Mouse (Mus musculus) midbrain, embryonic 16.5 days (tissue): ENCODE data around the gene Atp5e. TPM values are rescaled to one million over a fixed set of nuclear protein-coding genes. Genes with fewer than 3 reads are reported as not detected.
A peak's percentile ranks its signal among the peaks of the same experiment; 100 is the strongest.

Experiments used
- ATAC-seq: fragments of 200-750 bp; cut with Nextera tagmentation; 2 replicates; pipeline ENCODE4 v1.8.0; 2017; ENCODE audit warnings: moderate TSS enrichment
- H3K27ac ChIP-seq: fragments of 300-500 bp; sonication (generic); 2 replicates; pipeline ENCODE4 v1.5.1; 2014; ENCODE audit warnings: mild to moderate bottlenecking, low read length, mixed read lengths
- H3K27me3 ChIP-seq: fragments of 300-500 bp; sonication (generic); 2 replicates; pipeline ENCODE4 v1.6.1; 2014; ENCODE audit warnings: low read depth, low read length, mixed read lengths; ENCODE audit not compliant: control insufficient read depth, insufficient read depth
- H3K36me3 ChIP-seq: fragments of 300-500 bp; sonication (generic); 2 replicates; pipeline ENCODE4 v1.6.1; 2014; ENCODE audit warnings: mild to moderate bottlenecking, low read length, moderate library complexity, mixed read lengths; ENCODE audit not compliant: control insufficient read depth, insufficient read depth
- H3K4me1 ChIP-seq: fragments of 300-500 bp; sonication (generic); 2 replicates; pipeline ENCODE4 v1.6.1; 2014; ENCODE audit warnings: mild to moderate bottlenecking, low read length, mixed read lengths; ENCODE audit not compliant: control insufficient read depth, insufficient read depth
- H3K4me2 ChIP-seq: fragments of 300-500 bp; sonication (generic); 2 replicates; pipeline ENCODE4 v1.6.1; 2014; ENCODE audit warnings: mild to moderate bottlenecking, low read length, mixed read lengths
- H3K4me3 ChIP-seq: fragments of 300-500 bp; sonication (generic); 2 replicates; pipeline ENCODE4 v1.5.1; 2014; ENCODE audit warnings: low read depth, mild to moderate bottlenecking, low read length, moderate library complexity, mixed read lengths
- H3K9ac ChIP-seq: fragments of 300-500 bp; sonication (generic); 2 replicates; pipeline ENCODE4 v1.6.1; 2014; ENCODE audit warnings: low read depth, low read length, mixed read lengths
- H3K9me3 ChIP-seq: fragments of 300-500 bp; sonication (generic); replicated peaks from 2 replicates; pipeline ENCODE4 v1.6.1; 2014; ENCODE audit warnings: mild to moderate bottlenecking, low read length, mixed read lengths; ENCODE audit not compliant: control insufficient read depth, poor library complexity, severe bottlenecking
- WGBS: fragments of 180-500 bp; shearing (Covaris S2); extraction: QIAGEN DNeasy Blood & Tissue Kit; methylation state at CpG from one replicate; pipeline ENCODE4 v1.1.7; 2014; 5-methylcytosine and 5-hydroxymethylcytosine counted together
- polyA plus RNA-seq: library from polyadenylated mRNA; unstranded; fragments of >200 nt; fragmentation: Nextera tagmentation; extraction: Ambion mirVana; gene quantifications from 2 replicates; pipeline ENCODE4 v1.2.1, GENCODE M21; 2015

The Atp5e gene
- polyA plus RNA-seq, 1 experiment from 2014 or later, result 681 TPM

DNA sequence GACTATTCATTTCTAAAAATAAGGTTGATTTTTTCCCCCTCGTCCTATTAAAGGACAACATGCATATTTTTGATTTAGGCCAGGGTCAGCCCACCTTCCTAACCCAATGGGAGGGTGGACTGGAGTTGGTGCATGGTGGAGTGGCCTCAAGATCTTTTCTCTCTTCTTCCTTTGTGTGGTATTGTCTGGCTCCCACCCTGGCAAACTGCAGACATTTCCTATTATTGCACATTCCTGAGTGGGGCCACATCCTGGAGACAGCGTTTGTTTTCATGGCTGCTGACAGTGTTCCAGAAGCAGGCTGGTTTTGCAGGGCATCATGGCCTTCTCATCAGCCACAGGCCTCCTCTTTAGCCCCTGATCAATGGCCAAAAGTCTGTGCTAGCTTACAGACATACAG is 20.9 kb downstream of the Atp5e start:
- Histone ChIP-seq H3K9ac (no peak overlapping the region), H3K4me2 (no peak overlapping the region), H3K9me3 (no peaks in the 10 kb centered on the region), H3K36me3 (no peaks in the 10 kb centered on the region), H3K27me3 (no peaks in the 10 kb centered on the region), H3K4me1 (peaks cover 8% of the 10 kb centered on the region; the same call in 1 of the 2 replicates), H3K4me3 (no peak overlapping the region), H3K27ac (no peak overlapping the region)
- WGBS, result 57% methylated on average over 2 of the region's 2 CpGs
- ATAC-seq, result no peak

DNA sequence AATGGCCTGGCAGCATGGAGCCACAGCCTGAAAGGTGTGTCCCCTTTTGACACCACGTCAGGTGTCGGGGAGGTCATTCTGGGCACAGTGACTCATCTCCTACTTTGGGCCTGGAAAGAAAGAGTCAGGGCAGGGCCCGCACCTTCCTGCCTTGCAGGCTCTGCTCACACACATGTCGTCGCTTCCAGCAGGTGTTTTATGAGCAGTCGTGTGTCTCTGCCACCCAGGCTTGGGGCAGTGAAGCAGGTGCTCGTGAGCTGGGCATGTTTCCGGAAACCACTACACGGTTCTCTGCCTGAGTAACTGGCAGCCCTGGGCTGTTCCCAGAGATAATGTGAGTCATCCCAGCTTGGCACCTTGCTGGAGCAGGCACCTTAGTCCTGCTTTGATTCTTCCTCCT is 21.4 kb downstream of the Atp5e start:
- H3K4me2 ChIP-seq, result no peak overlapping the region
- no peaks in the 10 kb centered on the region for H3K36me3 ChIP-seq
- H3K4me3 ChIP-seq, result no peak overlapping the region
- no peaks in the 10 kb centered on the region for H3K27me3 ChIP-seq
- H3K9me3 ChIP-seq, result no peaks in the 10 kb centered on the region
- no peak for ATAC-seq
- 88% methylated on average over 9 of the region's 9 CpGs for WGBS
- no peak overlapping the region for H3K27ac ChIP-seq
- no peak overlapping the region for H3K9ac ChIP-seq
- peaks cover 8% of the 10 kb centered on the region; the same call in 1 of the 2 replicates for H3K4me1 ChIP-seq

DNA sequence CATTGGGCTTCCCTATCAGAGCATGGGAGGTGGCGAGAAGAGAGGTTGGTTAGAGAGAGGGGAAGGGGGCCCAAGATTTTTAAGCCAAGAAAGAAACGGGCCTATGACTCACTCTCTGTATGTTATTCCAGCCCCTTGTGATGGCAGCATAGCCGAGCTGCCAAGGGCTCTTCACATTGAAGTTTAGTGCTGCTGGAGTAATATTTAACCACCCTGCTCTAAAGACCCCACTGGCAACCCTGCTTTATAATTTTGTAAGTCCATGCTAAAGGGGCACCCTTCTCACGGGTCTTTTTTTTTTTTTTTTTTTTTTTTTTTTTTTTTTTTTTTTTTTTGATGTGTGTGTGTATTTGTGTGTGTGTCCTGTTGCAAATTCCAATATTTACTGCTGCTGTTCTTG is 22.0 kb downstream of the Atp5e start:
- H3K4me3 ChIP-seq, result no peak overlapping the region
- no peaks in the 10 kb centered on the region for H3K36me3 ChIP-seq
- no peaks in the 10 kb centered on the region for H3K27me3 ChIP-seq
- no peak overlapping the region for H3K4me2 ChIP-seq
- WGBS, result 84% methylated on average over 4 of the region's 4 CpGs
- H3K9ac ChIP-seq, result no peak overlapping the region
- no peak overlapping the region for H3K27ac ChIP-seq
- H3K9me3 ChIP-seq, result no peaks in the 10 kb centered on the region
- no peak for ATAC-seq
- peaks cover 8% of the 10 kb centered on the region; the same call in 1 of the 2 replicates for H3K4me1 ChIP-seq

DNA sequence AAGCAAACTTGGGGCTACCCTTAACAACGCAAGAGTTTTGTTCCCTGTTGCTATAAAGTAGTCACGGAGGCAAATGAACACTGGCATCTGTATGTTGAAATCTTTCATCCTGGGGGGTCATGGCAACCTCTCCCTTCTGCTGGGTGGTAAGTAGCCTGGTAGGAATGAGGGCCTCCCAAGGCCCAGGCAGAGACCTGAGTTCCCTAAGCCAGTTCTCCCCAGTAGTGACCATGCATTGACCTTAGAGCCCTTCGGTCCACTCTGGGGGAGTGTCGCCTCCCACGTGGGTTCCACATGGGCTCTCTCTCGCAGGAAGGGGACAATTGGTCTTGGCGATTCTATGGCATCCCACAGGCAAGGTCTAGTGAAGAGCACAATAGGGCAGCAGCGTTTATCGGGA is 23.9 kb downstream of the Atp5e start:
- Histone ChIP-seq H3K4me1 (peaks cover 8% of the 10 kb centered on the region; the same call in 1 of the 2 replicates), H3K27ac (no peak overlapping the region), H3K9ac (no peak overlapping the region), H3K9me3 (no peaks in the 10 kb centered on the region), H3K4me2 (no peak overlapping the region), H3K4me3 (no peak overlapping the region), H3K27me3 (no peaks in the 10 kb centered on the region), H3K36me3 (no peaks in the 10 kb centered on the region)
- no peak for ATAC-seq
- 83% methylated on average over 9 of the region's 9 CpGs for WGBS

DNA sequence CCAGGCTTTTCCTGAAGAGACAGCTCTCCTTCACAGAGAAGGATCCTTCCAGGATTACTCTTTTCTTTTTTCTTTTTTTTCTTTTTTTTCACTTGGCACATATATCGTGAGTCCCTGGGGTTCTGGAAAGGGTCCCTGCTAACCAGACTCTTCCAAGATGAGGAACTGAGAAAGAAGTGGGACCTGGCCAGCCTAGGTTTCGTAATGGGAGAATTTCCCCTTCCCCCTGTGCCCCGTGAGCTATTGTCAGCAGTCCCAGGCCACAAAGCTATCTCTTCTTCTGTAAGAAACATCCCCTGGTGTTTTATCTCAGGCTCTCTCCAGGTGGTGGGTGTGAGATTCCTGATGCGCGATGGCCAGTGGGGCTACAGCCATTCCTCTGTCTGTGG is 24.5 kb downstream of the Atp5e start:
- no peak overlapping the region for H3K4me3 ChIP-seq
- peak overlapping the region; percentile 87; the same call in 1 of the 2 replicates for H3K4me2 ChIP-seq
- H3K9ac ChIP-seq, result no peak overlapping the region
- H3K27ac ChIP-seq, result no peak overlapping the region
- ATAC-seq, result no peak
- H3K27me3 ChIP-seq, result no peaks in the 10 kb centered on the region
- peaks cover 8% of the 10 kb centered on the region; the same call in 1 of the 2 replicates for H3K4me1 ChIP-seq
- WGBS, result 53% methylated on average over 5 of the region's 5 CpGs
- no peaks in the 10 kb centered on the region for H3K36me3 ChIP-seq
- no peaks in the 10 kb centered on the region for H3K9me3 ChIP-seq

DNA sequence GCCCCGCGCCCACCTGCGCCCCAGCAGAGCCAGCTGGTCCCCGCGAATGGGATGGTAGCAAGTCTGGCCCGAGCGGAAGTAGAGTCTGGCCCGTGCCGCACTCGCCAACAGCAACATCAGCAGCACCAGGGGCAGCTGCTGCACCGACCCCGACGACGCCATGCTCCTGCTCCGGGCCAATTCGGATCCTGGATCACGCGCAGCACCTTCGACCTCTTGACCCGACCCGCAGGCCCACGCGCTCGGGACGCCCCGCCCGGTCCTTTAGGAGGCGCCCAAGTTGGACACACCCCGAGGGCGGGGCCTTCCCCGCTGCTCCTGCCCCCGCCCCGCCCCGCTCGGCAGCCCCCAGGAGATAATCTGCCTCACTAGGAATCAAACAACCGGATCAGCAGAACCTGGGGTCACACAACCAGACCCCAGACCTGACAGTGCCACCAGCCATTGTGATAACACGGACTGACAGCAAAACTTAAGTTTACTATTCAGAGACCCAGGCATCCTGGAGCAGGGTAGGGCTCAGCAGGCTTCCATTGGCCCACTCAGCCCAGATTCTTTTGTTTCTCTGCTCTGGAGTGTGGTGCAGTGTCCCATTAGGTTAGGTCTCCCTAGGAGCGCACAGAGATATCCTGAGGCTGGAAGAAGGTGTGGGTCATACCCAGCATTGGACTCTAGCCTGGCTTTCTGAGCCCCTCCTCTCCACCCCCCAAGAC is 25.0 kb downstream of the Atp5e start, which contains the start of gene Ctsz:
Gene Ctsz (minus strand): TSS at position 303 of the 713 bp plus-strand sequence.
- WGBS, result under 1% methylated on average over 36 of the region's 38 CpGs
- Histone ChIP-seq H3K36me3 (no peaks in the 10 kb centered on the region), H3K9me3 (no peaks in the 10 kb centered on the region), H3K27me3 (no peaks in the 10 kb centered on the region), H3K9ac (peak within 1 kb of the TSS; percentile 72), H3K27ac (no peak within 1 kb of the TSS), H3K4me1 (peaks cover 8% of the 10 kb centered on the region; the same call in 1 of the 2 replicates), H3K4me3 (peak within 1 kb of the TSS; percentile 52), H3K4me2 (peak within 1 kb of the TSS; percentile 87)
- peak; percentile 77 for ATAC-seq

DNA sequence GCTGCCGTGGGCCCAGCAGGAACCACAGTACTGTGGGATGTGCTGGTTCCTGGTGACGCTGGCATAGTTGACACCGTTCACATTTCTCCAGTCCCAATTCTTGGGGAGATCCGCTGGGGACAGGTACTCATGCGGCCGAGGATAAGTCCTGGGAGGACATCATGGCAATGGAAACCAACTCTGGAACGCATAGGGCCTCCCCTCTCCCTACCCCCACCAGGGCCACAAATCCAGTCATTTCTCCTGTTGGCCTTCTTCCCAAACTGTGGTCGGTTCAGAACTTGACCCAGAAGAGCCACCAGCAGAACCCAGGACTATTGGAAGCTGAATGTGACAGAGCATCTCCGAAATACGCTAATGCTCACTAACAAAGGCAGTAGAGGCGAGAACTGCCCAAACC is 25.7 kb downstream of the Atp5e start:
- Histone ChIP-seq H3K27ac (no peak overlapping the region), H3K4me3 (peak overlapping the region; percentile 52), H3K36me3 (no peaks in the 10 kb centered on the region), H3K27me3 (no peaks in the 10 kb centered on the region), H3K9me3 (no peaks in the 10 kb centered on the region), H3K9ac (peak overlapping the region; percentile 72; the same call in 1 of the 2 replicates), H3K4me1 (peaks cover 8% of the 10 kb centered on the region; the same call in 1 of the 2 replicates), H3K4me2 (peak overlapping the region; percentile 87)
- ATAC-seq, result no peak
- WGBS, result 68% methylated on average over 11 of the region's 11 CpGs

DNA sequence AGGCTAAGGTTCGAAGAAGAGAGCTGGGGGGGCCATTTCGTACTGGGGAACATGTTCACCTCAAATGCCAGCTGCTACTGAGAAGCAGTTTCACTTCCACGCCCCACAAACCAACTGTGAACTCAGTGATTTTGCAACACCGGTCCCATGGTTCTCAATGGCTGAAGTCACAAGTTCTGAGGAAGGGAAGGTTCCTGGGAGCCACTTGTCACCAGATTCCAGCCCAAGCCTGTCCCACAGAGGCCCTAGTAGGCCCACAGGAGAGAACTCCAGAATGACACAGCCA is 26.3 kb downstream of the Atp5e start:
- no peaks in the 10 kb centered on the region for H3K9me3 ChIP-seq

DNA sequence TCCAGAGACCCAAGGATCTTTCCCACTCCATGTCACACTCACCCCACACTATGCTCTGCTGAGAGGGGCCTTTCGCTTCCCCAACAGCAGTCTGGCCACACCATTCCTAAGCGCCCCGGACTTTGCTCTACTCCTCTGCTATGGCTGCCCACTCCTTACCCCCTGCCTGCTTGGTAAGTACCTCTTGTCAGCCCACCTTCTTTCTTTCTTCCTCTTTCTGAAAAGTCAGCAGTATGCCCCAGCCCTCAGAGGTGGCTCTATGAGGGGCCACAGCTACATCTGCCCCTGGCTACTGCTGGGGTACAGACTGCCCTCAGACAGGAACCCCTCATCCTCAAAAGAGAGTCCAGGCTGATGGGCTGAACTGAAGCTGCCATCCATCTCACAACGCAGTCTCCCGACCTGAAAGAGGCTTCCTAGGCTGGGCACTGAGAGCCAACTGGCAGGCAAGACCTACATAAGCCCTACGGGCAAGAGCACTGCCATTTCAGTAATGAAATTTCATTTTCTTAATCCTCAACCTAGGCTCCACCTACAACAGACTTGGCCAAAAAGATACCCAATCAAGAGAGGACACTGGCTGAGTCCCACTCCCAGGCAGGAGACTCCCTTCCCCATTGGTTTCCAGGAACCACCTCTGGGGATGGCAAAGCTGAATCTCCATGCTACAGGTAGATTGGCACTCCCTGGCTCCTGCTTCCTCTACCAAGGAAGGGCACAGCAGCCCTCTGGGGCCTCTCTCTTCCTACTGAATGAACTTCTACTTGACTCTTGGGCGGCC is 26.8 kb downstream of the Atp5e start:
- ATAC-seq, result no peak
- Histone ChIP-seq H3K4me2 (no peak overlapping the region), H3K27me3 (no peaks in the 10 kb centered on the region), H3K4me3 (no peak overlapping the region), H3K36me3 (no peaks in the 10 kb centered on the region), H3K27ac (no peak overlapping the region), H3K9ac (no peak overlapping the region), H3K9me3 (no peaks in the 10 kb centered on the region), H3K4me1 (peaks cover 8% of the 10 kb centered on the region; the same call in 1 of the 2 replicates)
- 98% methylated on average over 7 of the region's 7 CpGs for WGBS

More for the DNA sequence above, 26.3 kb downstream of the Atp5e start:
- no peak overlapping the region for H3K27ac ChIP-seq
- no peak overlapping the region for H3K9ac ChIP-seq
- H3K4me1 ChIP-seq, result peaks cover 8% of the 10 kb centered on the region; the same call in 1 of the 2 replicates
- WGBS, result 97% methylated on average over 4 of the region's 4 CpGs
- H3K4me2 ChIP-seq, result no peak overlapping the region
- no peak for ATAC-seq
- no peaks in the 10 kb centered on the region for H3K27me3 ChIP-seq
- no peak overlapping the region for H3K4me3 ChIP-seq
- H3K36me3 ChIP-seq, result no peaks in the 10 kb centered on the region
